Mouse (Mus musculus) CD8-positive naive resting alpha-beta T cell, adult 2 months (primary cell): ENCODE data around the gene Gm3468.
"Not testable (repeated sequence)": the region's sequence is repeated elsewhere in the genome, so short reads cannot be mapped to it uniquely, and the experiment has no call there.

Experiments used
- DNase-seq, 2 experiments: peaks; one replicate each; pipeline ENCODE4 v3.0.0; 2022; ENCODE audit warnings: low read depth in 2 of 2, low spot score in 2 of 2

The Gm3468 gene

GRCm38 (mm10) chr14:6108272-6108925 is at the start of gene Gm3468:
Gm3468 (minus strand) TSS chr14:6108665.
- DNase-seq: not testable (repeated sequence)

- DNase-seq: not testable (repeated sequence)
Measured at GRCm38 (mm10) chr14:6125707-6126106, 17.2 kb upstream of the Gm3468 start, which contains the start of gene Gm3476. Gm3476 (minus strand) TSS chr14:6125807.

GRCm38 (mm10) chr14:6107500-6107899 is 965 bp downstream of the Gm3468 start:
- not testable (repeated sequence) for DNase-seq

- DNase-seq: not testable (repeated sequence)
Measured at GRCm38 (mm10) chr14:6093842-6094241, 14.6 kb downstream of the Gm3468 start, which contains the start of gene Gm8206. Gm8206 (minus strand) TSS chr14:6093942.

GRCm38 (mm10) chr14:6058167-6058566 is 50.3 kb downstream of the Gm3468 start, which contains the start of gene Gm6337:
Gm6337 (minus strand) TSS chr14:6058267.
- DNase-seq: not testable (repeated sequence)
